Mouse (Mus musculus) inflammation-experienced regulatory T-cells, adult 6 months (primary cell): Measurements from ENCODE around the gene Shank1. TPM values are rescaled to one million over a fixed set of nuclear protein-coding genes. Genes with fewer than 3 reads are reported as not detected.

Experiments used
- ATAC-seq: one replicate; pipeline ENCODE4 v1.8.0; 2017
- polyA plus RNA-seq, 3 experiments: library from polyadenylated mRNA; unstranded; fragments of 100-300 nt; shearing (Covaris generic); gene quantifications; one replicate each; pipeline ENCODE4 v1.2.1; 2017

Shank1 gene
- polyA plus RNA-seq, 3 experiments from 2014 or later, result 0.15 to 0.62 (median 0.20) TPM

GRCm38 (mm10) chr7:44341119-44341518 lies 31.1 kb downstream of the Shank1 start:
- ATAC-seq, result no peak

GRCm38 (mm10) chr7:44341714-44342113 lies 31.7 kb downstream of the Shank1 start:
- no peak for ATAC-seq

DNA sequence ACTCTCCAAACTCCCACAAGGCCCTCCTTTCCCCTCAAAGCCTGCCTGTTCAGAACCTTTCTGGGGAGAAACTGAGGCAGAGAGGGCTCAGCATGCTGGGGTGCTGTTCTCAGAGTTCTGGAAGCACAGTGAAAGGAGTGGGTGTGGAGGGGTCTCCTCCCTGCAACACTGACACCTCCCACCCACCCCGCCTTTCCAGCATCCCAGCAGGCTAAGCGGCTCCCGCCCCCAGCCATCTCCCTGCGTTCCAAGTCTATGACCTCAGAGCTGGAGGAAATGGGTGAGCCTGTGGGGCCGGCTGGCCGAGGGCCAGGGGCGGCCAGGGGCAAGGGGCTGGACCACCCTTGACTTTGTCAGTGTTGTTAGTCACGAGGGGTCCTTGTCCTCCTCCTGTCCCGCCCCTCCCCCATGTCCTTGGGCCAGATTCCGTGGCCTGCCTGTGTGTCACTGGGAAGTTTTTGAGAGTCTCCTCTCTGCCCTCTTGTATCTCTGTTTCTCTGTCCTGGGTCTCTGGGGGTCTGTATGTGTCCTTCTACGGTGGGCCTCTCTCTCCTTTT lies 33.5 kb downstream of the Shank1 start:
- no peak for ATAC-seq

GRCm38 (mm10) chr7:44344622-44345021 lies 34.6 kb downstream of the Shank1 start:
- peak; percentile 88 for ATAC-seq

DNA sequence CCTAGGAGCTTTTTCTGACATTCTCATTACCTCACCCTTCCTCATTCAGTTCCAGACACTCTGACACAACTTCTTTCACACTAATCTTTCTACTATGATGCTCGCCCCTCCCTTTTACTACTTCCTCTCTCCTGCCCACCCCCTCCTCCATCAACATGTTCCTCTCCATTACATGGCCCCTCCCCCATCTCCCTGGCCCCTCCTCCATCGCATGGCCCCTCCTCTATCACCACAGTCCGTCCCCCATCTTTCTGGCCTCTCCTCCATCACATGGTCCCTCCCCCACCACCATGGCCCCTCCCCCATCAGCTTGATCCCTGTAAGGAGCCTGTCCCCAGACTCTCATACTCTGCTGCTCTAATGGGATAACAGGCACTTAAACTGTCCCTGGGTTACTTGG lies 39.0 kb downstream of the Shank1 start:
- no peak for ATAC-seq

DNA sequence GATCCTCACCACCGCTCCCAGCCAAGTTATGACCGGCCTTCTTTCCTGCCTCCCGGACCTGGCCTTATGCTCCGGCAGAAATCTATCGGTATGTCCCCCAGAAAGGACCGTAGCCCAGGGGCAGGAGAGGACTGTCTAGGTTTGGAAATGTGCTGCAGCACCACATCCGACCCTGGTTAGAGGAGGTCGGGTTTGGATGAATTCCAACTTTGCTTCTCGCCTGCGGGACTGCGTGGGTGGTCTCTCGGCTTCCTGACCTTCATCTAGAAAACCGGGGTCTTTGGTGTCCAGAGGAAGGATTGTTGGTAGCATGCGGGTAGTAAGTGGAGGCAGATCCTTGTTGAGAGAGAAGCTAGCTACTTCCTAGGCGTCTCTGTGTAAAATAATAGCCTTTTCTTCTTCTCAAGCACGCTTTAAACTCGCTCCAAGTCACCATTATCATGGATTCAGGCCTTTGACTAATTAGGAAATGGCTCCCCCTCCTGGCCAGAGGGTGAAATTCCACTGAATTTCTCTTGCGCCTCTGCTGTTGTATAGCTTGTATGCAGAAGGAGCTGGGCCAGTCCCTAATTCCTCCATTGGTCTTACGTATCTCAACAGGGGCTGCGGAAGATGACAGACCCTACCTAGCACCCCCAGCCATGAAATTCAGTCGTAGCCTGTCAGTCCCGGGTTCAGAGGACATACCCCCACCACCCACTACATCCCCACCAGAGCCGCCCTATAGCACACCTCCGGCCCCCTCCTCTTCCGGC lies 41.1 kb downstream of the Shank1 start:
- ATAC-seq, result peak; percentile 87

DNA sequence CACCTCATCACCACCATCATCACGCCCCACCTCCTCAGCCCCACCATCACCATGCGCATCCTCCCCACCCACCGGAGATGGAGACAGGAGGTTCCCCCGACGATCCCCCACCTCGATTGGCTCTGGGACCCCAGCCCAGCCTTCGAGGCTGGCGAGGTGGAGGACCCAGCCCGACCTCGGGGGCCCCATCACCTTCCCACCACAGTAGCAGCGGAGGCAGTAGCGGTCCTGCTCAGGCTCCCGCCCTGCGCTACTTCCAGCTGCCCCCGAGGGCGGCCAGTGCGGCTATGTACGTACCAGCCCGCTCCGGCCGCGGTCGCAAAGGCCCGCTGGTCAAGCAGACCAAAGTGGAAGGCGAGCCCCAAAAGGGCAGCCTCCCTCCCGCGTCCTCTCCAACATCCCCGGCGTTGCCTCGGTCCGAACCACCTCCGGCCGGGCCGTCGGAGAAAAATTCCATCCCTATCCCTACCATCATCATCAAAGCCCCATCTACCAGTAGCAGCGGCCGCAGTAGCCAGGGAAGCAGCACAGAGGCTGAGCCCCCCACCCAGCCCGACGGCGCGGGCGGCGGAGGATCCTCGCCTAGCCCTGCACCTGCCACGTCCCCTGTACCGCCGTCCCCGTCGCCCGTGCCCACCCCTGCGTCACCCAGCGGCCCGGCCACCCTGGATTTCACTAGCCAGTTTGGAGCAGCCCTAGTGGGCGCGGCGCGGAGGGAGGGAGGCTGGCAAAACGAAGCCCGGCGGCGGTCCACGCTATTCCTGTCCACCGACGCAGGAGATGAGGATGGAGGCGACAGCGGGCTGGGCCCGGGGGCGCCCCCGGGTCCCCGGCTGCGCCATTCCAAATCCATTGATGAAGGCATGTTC lies 42.1 kb downstream of the Shank1 start:
- no peak for ATAC-seq

- ATAC-seq, result no peak
Observed at GRCm38 (mm10) chr7:44352750-44353600, 42.9 kb downstream of the Shank1 start.

GRCm38 (mm10) chr7:44353601-44354340 lies 43.7 kb downstream of the Shank1 start:
- no peak for ATAC-seq

GRCm38 (mm10) chr7:44355411-44355810 lies 45.4 kb downstream of the Shank1 start:
- ATAC-seq, result no peak

GRCm38 (mm10) chr7:44356590-44357481 lies 46.8 kb downstream of the Shank1 start:
- ATAC-seq, result no peak

DNA sequence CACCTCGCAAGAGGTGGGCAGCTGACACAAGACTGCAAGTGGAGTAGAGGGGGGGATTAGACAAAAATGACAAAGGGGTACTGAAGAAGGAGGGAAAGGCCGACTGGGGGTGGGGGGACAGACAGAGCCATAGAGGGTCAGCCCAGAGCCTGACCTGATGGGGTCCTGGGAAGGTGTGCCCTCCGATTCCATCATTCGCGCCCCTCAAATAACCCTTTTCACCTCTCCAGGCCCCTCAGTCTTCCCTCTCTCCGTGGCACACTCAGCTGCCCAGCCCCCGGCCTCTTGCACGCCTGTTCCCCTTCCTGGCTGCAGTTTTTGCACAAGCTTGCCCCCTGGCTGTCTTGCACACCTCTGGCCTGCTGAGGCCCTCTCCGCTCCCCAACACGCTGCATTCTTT lies 47.5 kb downstream of the Shank1 start:
- ATAC-seq, result no peak

GRCm38 (mm10) chr7:44358012-44358411 lies 48.0 kb downstream of the Shank1 start:
- ATAC-seq, result no peak

DNA sequence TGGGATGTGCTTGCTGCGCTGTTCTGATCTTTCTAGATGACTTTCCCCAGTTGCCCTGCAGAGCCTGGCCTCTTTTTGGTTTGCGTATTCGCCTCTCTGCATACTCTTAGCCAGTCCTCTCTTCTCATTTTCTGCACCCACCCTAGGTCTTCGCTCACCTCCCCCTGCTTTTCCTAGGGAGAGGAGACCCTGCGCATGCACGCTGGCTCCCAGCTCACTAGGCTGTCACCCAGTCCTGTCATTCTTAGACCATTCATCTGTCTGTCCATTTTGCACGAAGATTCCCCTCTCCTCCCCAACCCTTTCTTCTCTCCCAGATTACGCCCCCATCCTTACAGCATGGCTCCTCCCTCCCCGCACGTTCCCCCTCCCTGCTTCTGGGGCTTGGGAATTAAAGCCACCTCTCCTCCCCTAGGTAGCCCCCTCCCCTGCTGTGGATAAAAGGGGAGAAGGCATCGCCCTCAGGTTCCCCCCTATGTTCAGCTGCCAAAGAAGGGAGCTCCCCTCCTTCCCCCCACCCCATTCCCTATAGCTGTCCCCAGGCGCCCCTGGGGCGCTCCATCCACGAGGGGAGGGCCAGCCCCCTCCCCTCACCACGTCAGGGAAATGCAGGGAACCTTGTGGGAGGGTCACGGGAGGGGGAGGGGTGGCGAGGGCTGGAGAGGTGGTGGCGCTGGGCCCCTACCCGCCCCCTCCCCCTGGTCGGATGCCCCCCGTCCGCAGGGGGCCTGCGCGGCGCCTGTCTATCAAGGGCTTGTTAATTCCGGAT lies 49.0 kb downstream of the Shank1 start:
- no peak for ATAC-seq

DNA sequence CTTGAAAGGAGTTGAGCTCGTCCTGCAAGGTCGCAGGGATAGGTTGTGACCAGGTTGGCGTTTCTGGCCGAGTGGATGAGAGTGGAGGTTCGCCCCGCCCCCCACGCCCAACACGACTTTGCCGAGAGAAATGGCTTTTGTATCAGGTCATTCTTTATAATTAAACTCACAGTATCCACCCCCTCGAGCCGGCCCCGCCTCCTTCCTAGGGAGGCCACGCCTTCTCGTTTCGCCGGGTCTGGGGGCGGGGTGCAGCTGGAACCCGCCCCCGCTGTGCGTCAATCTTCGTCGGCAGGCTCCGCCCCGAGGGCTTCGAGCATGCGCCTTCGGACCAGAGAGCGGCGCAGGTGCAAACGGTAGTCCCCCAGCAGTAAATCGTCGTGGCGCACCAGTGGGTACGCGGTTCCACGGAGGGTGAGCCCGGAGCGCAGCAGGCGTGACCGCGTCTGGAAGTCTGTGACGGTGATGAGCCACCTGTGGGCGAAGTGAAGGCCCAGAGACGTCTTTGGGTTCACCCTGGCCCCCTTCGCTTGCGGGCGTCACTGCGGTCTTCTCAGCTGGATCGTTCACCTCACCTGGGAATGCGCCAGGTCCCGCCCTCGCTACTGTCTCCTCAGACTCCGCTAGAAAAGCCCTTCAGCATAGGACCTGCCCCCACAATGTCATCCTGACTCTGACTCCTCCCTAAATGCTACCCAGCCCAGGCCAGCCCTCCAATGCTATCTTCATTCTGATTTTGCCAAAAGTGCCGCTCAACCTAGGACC lies 50.0 kb downstream of the Shank1 start:
- ATAC-seq, result peak; percentile 84

DNA sequence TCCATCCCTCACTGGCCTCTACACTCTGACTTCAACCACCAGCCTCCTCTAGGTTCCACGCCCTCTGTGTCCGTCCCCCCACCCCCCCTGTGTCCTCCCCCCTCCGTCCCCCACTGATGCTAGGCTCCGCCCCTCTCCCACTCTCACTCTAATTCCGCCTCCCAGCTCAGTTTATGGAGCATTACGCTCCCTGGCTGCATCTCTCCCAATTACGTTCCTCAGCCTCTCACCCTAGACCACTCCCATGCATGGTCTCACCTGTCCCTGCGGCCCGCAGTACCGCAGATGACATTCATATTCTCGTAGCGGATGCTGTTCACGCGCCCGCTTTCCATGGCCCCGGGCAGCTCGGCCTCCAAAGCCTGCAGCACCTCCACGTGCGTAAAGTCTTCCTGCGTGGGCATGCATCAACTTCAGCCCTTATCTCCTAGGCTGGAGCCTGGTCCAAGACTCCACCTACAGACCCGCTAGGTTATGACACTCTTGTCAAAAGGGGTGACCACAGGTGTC lies 50.8 kb downstream of the Shank1 start:
- no peak for ATAC-seq

DNA sequence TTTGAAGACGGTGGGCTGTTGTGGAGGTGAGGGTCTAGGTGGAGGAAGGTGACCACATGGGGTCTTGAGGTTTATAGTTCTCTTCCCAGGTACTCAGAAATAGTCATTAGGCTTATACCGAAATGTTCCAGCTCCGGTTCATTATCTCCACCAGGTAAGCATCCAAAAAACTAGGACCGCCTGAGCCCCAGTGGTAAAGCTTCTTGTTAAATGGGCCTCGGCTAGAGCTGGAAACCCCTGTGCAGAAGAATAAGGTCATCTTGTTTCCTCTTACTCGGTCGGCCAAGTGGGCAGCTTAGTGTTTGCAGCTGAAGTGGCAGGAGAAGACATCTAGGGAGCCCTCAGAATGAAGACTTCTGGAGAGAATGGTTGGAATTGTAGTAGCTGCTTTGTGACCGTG lies 62.6 kb downstream of the Shank1 start:
- ATAC-seq, result no peak

- no peak for ATAC-seq
Observed at GRCm38 (mm10) chr7:44373460-44373859, 63.4 kb downstream of the Shank1 start.
